Mouse (Mus musculus): ENCODE data around the gene Map2k1. TPM values are rescaled to one million over a fixed set of nuclear protein-coding genes. Genes with fewer than 3 reads are reported as not detected.
"Not testable (repeated sequence)": the region's sequence is repeated elsewhere in the genome, so short reads cannot be mapped to it uniquely, and the experiment has no call there.

The Map2k1 gene
- polyA plus RNA-seq, 1 experiment from 2014 or later = 66.7 TPM

GRCm38 (mm10) chr9:64202866-64203265 lies 50.6 kb downstream of the Map2k1 start:
- no peak for ATAC-seq (ENCODE audit: low read depth)
- Histone ChIP-seq H3K36me3 (ENCODE audit: control insufficient read depth, insufficient read depth, low read length) (peaks cover 4% of the 10 kb centered on the region), H3K4me1 (replicated peaks; ENCODE audit: control insufficient read depth, insufficient read depth, low read length) (no peaks in the 10 kb centered on the region), H3K9ac (ENCODE audit: low read length) (no peak overlapping the region), H3K9me3 (ENCODE audit: control insufficient read depth, low read length) (no peaks in the 10 kb centered on the region), H3K27me3 (ENCODE audit: control insufficient read depth, insufficient read depth, low read depth, low read length) (no peaks in the 10 kb centered on the region), H3K27ac (ENCODE audit: low read length) (no peak overlapping the region), H3K4me3 (ENCODE audit: low read length) (no peak overlapping the region), H3K4me2 (ENCODE audit: low read depth, low read length) (no peak overlapping the region)

DNA sequence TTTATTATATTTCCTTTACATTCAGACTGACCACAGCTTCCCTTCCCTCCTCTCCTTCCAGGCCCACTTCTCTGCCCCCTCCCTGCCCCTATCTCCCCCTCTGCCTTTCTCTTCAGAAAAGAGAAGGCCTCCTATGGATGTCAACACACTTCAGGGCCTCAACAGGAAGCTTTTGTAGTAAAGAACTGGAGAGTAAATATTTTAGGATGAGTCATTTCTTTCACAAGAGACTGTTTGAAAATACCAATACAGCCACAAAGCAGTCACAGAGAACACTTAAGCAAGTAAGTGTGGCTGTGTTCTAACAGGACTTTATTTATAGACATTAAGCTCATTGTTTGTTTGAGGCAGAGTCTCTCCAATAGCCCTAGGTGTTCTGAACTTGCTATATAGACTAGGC lies 51.1 kb downstream of the Map2k1 start:
- Histone ChIP-seq H3K4me1 (replicated peaks; ENCODE audit: control insufficient read depth, insufficient read depth, low read length) (no peaks in the 10 kb centered on the region), H3K27me3 (ENCODE audit: control insufficient read depth, insufficient read depth, low read depth, low read length) (no peaks in the 10 kb centered on the region), H3K27ac (ENCODE audit: low read length) (no peak overlapping the region), H3K4me2 (ENCODE audit: low read depth, low read length) (no peak overlapping the region), H3K9me3 (ENCODE audit: control insufficient read depth, low read length) (no peaks in the 10 kb centered on the region), H3K9ac (ENCODE audit: low read length) (no peak overlapping the region), H3K4me3 (ENCODE audit: low read length) (no peak overlapping the region), H3K36me3 (ENCODE audit: control insufficient read depth, insufficient read depth, low read length) (peaks cover 4% of the 10 kb centered on the region)
- no peak for ATAC-seq (ENCODE audit: low read depth)

- Histone ChIP-seq H3K9me3 (ENCODE audit: control insufficient read depth, low read length) (no peaks in the 10 kb centered on the region), H3K4me3 (ENCODE audit: low read length) (no peak overlapping the region), H3K36me3 (ENCODE audit: control insufficient read depth, insufficient read depth, low read length) (peaks cover 4% of the 10 kb centered on the region; the same call in 1 of the 2 replicates), H3K27ac (ENCODE audit: low read length) (no peak overlapping the region), H3K27me3 (ENCODE audit: control insufficient read depth, insufficient read depth, low read depth, low read length) (no peaks in the 10 kb centered on the region), H3K4me2 (ENCODE audit: low read depth, low read length) (no peak overlapping the region), H3K4me1 (replicated peaks; ENCODE audit: control insufficient read depth, insufficient read depth, low read length) (no peaks in the 10 kb centered on the region), H3K9ac (ENCODE audit: low read length) (no peak overlapping the region)
- no peak for ATAC-seq (ENCODE audit: low read depth)
- 43% methylated on average over 2 of the region's 2 CpGs for WGBS
These were observed 53.5 kb downstream of the Map2k1 start for GRCm38 (mm10) chr9:64199897-64200296.

DNA sequence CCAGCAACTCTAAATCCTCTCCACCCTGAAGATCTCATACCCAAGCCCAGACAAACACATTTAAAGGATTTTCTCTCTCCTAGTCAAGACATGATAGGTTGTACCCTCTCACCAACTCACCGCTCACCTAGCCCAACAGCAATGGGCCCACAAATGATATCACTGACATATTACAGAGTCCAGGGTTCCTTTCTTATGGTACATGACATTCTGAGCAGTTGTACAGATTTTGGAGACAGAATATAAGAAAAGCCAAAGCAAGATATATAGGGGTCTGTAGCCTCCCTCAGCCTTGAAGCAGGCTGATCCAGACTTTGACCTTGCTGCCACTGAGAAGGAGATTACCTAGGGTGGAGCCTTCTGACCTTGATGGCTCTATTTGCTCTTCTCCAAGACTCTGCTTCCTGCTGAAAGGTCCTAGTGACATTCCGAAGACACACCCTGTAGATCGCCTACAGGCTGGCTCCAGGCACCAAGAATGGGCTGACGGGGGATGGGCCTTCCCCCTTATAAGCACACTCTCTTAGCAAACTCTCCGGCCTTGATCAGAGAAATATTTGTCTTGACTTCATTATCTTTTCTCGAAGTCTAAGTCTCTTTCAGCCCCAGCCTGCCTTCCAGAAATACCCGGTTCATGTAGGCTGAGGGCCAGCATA lies 54.5 kb downstream of the Map2k1 start:
- ATAC-seq (ENCODE audit: low read depth); H3K9me3 ChIP-seq (ENCODE audit: control insufficient read depth, low read length); H3K4me2 ChIP-seq (ENCODE audit: low read depth, low read length); H3K27ac ChIP-seq (ENCODE audit: low read length); H3K4me1 ChIP-seq (replicated peaks; ENCODE audit: control insufficient read depth, insufficient read depth, low read length); H3K4me3 ChIP-seq (ENCODE audit: low read length); H3K36me3 ChIP-seq (ENCODE audit: control insufficient read depth, insufficient read depth, low read length); H3K9ac ChIP-seq (ENCODE audit: low read length); H3K27me3 ChIP-seq (ENCODE audit: control insufficient read depth, insufficient read depth, low read depth, low read length): not testable (repeated sequence)
- WGBS = 72% methylated on average over 7 of the region's 7 CpGs

DNA sequence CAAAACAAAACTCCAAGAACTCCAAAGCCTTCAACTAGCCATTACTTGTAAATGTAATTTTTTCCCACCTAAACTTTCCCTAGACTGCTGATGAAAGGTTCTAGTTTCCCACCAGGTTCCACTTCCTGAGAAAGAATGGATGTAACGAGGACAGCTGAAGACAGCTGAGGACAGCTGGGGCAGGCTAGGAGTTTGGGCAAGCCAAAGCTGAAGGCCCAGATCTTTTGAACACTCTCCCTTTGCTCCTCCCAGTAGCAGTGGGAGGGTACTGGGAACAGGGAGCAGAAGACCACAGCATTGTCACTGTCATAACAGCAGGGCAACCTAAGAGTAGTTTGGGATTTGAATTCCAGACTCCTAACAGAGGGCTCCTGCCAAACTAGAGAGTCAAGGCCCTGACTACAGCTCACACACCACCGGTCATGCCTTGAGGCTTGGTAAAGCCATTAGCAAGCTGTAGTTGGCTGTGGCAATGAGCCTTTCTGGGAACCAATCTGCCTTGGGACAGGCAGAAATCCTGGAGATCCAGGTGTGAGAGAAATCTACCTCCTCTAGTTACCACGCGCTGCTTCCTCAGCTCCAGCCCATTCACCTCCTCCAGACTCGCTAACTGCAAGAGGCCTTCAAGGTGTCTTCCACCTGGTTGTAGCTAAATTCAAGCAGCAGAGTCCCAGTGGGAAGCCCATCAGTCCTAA lies 55.2 kb downstream of the Map2k1 start:
- Histone ChIP-seq H3K9me3 (ENCODE audit: control insufficient read depth, low read length) (no peaks in the 10 kb centered on the region), H3K4me3 (ENCODE audit: low read length) (no peak overlapping the region), H3K36me3 (ENCODE audit: control insufficient read depth, insufficient read depth, low read length) (peaks cover 3% of the 10 kb centered on the region; the same call in 1 of the 2 replicates), H3K27ac (ENCODE audit: low read length) (no peak overlapping the region), H3K4me2 (ENCODE audit: low read depth, low read length) (no peak overlapping the region), H3K27me3 (ENCODE audit: control insufficient read depth, insufficient read depth, low read depth, low read length) (no peaks in the 10 kb centered on the region), H3K4me1 (replicated peaks; ENCODE audit: control insufficient read depth, insufficient read depth, low read length) (no peaks in the 10 kb centered on the region), H3K9ac (ENCODE audit: low read length) (no peak overlapping the region)
- 91% methylated on average over 5 of the region's 5 CpGs for WGBS
- ATAC-seq (ENCODE audit: low read depth) = no peak

GRCm38 (mm10) chr9:64197524-64197923 lies 55.9 kb downstream of the Map2k1 start:
- Histone ChIP-seq H3K9me3 (ENCODE audit: control insufficient read depth, low read length) (no peaks in the 10 kb centered on the region), H3K4me2 (ENCODE audit: low read depth, low read length) (no peak overlapping the region), H3K36me3 (ENCODE audit: control insufficient read depth, insufficient read depth, low read length) (peaks cover 4% of the 10 kb centered on the region; the same call in 1 of the 2 replicates), H3K27me3 (ENCODE audit: control insufficient read depth, insufficient read depth, low read depth, low read length) (no peaks in the 10 kb centered on the region), H3K4me1 (replicated peaks; ENCODE audit: control insufficient read depth, insufficient read depth, low read length) (no peaks in the 10 kb centered on the region), H3K27ac (ENCODE audit: low read length) (no peak overlapping the region), H3K4me3 (ENCODE audit: low read length) (no peak overlapping the region), H3K9ac (ENCODE audit: low read length) (no peak overlapping the region)
- WGBS = 88% methylated on average over 8 of the region's 8 CpGs
- ATAC-seq (ENCODE audit: low read depth) = no peak

GRCm38 (mm10) chr9:64195554-64195953 lies 57.9 kb downstream of the Map2k1 start:
- ATAC-seq (ENCODE audit: low read depth) = no peak
- no peaks in the 10 kb centered on the region for H3K27me3 ChIP-seq (ENCODE audit: control insufficient read depth, insufficient read depth, low read depth, low read length)
- H3K9ac ChIP-seq (ENCODE audit: low read length) = no peak overlapping the region
- H3K27ac ChIP-seq (ENCODE audit: low read length) = no peak overlapping the region
- no peaks in the 10 kb centered on the region for H3K4me1 ChIP-seq (replicated peaks; ENCODE audit: control insufficient read depth, insufficient read depth, low read length)
- no peaks in the 10 kb centered on the region for H3K9me3 ChIP-seq (ENCODE audit: control insufficient read depth, low read length)
- WGBS = 75% methylated on average over 4 of the region's 4 CpGs
- H3K4me2 ChIP-seq (ENCODE audit: low read depth, low read length) = no peak overlapping the region
- H3K4me3 ChIP-seq (ENCODE audit: low read length) = no peak overlapping the region
- H3K36me3 ChIP-seq (ENCODE audit: control insufficient read depth, insufficient read depth, low read length) = peaks cover 14% of the 10 kb centered on the region

GRCm38 (mm10) chr9:64193879-64194278 lies 59.6 kb downstream of the Map2k1 start:
- no peak overlapping the region for H3K4me2 ChIP-seq (ENCODE audit: low read depth, low read length)
- H3K4me1 ChIP-seq (replicated peaks; ENCODE audit: control insufficient read depth, insufficient read depth, low read length) = no peaks in the 10 kb centered on the region
- H3K9ac ChIP-seq (ENCODE audit: low read length) = no peak overlapping the region
- no peak overlapping the region for H3K4me3 ChIP-seq (ENCODE audit: low read length)
- no peaks in the 10 kb centered on the region for H3K27me3 ChIP-seq (ENCODE audit: control insufficient read depth, insufficient read depth, low read depth, low read length)
- no peak overlapping the region for H3K27ac ChIP-seq (ENCODE audit: low read length)
- 90% methylated on average over 1 of the region's 1 CpGs for WGBS
- H3K9me3 ChIP-seq (ENCODE audit: control insufficient read depth, low read length) = no peaks in the 10 kb centered on the region
- peaks cover 14% of the 10 kb centered on the region for H3K36me3 ChIP-seq (ENCODE audit: control insufficient read depth, insufficient read depth, low read length)
- no peak for ATAC-seq (ENCODE audit: low read depth)

DNA sequence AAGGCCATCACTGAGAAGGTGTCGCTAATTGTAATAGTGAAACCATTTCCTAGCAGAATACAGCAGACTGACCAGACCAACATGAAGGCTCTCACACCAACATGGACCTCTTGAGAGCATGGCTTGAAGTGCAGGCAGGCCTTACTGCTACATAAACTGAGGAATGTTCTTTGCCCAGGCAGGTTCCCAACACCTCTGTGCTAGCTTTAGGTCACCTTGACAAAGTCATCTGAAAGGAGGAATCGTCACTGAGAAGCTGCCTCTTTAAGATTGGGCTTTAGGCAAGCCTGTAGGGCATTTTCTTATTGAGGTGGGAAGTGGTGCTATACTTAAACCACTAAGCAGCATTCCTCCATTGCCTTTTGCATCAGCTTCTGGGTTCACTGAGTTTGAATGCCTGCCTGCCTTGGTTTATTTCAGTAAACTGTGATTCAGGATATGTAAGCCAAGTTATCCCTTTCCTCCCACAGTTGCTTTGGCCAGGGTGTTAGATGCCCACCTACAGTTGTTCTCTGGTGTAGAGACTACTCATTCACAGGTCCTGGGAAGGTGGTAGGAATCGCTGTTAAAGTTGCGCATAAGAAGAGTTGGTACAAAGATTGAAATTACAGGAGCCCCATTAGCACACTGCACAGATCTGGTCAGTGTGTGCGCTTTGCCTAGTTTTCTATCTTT lies 69.1 kb downstream of the Map2k1 start:
- H3K4me2 ChIP-seq (ENCODE audit: low read depth, low read length) = no peak overlapping the region
- H3K4me1 ChIP-seq (replicated peaks; ENCODE audit: control insufficient read depth, insufficient read depth, low read length) = peaks cover 6% of the 10 kb centered on the region; the same call in 1 of the 2 replicates
- ATAC-seq (ENCODE audit: low read depth) = no peak
- no peaks in the 10 kb centered on the region for H3K9me3 ChIP-seq (ENCODE audit: control insufficient read depth, low read length)
- no peak overlapping the region for H3K9ac ChIP-seq (ENCODE audit: low read length)
- H3K27ac ChIP-seq (ENCODE audit: low read length) = no peak overlapping the region
- H3K36me3 ChIP-seq (ENCODE audit: control insufficient read depth, insufficient read depth, low read length) = peaks cover 28% of the 10 kb centered on the region
- no peak overlapping the region for H3K4me3 ChIP-seq (ENCODE audit: low read length)
- H3K27me3 ChIP-seq (ENCODE audit: control insufficient read depth, insufficient read depth, low read depth, low read length) = no peaks in the 10 kb centered on the region
- WGBS = 89% methylated on average over 5 of the region's 5 CpGs

All from lung, embryonic 16.5 days (tissue).